Mouse (Mus musculus): ENCODE data around the gene Prlr. TPM values are rescaled to one million over a fixed set of nuclear protein-coding genes. Genes with fewer than 3 reads are reported as not detected.

Prlr gene
- total RNA-seq (2014; rRNA removed; ENCODE audit: low replicate concordance) (0.27 and 0.57 TPM in 2 replicates), polyA plus RNA-seq (2015; fragmentation: Nextera tagmentation; extraction: Ambion mirVana) (0.90 and 1.4 TPM in 2 replicates)

- DNase-seq (ENCODE audit: low spot score) (no peak), ATAC-seq (ENCODE audit: insufficient read depth, low read depth) (no peak)
Measured at GRCm38 (mm10) chr15:10177083-10177482, at the start of gene Prlr. Prlr (plus strand) TSS chr15:10177238.

GRCm38 (mm10) chr15:10133781-10134180 is 43.3 kb upstream of the Prlr start:
- DNase-seq (ENCODE audit: low spot score) (no peak), ATAC-seq (ENCODE audit: insufficient read depth, low read depth) (no peak)
- Histone ChIP-seq H3K9me3 (replicated peaks; ENCODE audit: control insufficient read depth, low read length) (no peaks in the 10 kb centered on the region), H3K27ac (ENCODE audit: low read depth) (no peak overlapping the region), H3K4me1 (ENCODE audit: control insufficient read depth, insufficient read depth) (no peaks in the 10 kb centered on the region), H3K9ac (replicated peaks; ENCODE audit: low read depth, low read length) (no peak overlapping the region), H3K36me3 (replicated peaks; ENCODE audit: control insufficient read depth, insufficient read depth, low read length) (no peaks in the 10 kb centered on the region), H3K27me3 (ENCODE audit: control insufficient read depth, insufficient read depth, low read length) (no peaks in the 10 kb centered on the region), H3K4me2 (ENCODE audit: low read depth, low read length) (no peak overlapping the region), H3K4me3 (ENCODE audit: low read depth, low read length) (no peak overlapping the region)
- TF ChIP-seq CTCF (IDR thresholded peaks at IDR 0.05; ENCODE audit: low read depth) (no peak), EP300 (IDR thresholded peaks at IDR 0.05; ENCODE audit: low read depth) (no peak)
- WGBS, result 76% methylated on average over 2 of the region's 2 CpGs

More at GRCm38 (mm10) chr15:10177083-10177482, at the start of gene Prlr:
- Histone ChIP-seq H3K36me3 (replicated peaks; ENCODE audit: control insufficient read depth, insufficient read depth, low read length) (no peaks in the 10 kb centered on the region), H3K27me3 (ENCODE audit: control insufficient read depth, insufficient read depth, low read length) (no peaks in the 10 kb centered on the region), H3K9me3 (replicated peaks; ENCODE audit: control insufficient read depth, low read length) (no peaks in the 10 kb centered on the region), H3K9ac (replicated peaks; ENCODE audit: low read depth, low read length) (peak within 1 kb of the TSS; percentile 28; the same call in 1 of the 2 replicates), H3K4me2 (ENCODE audit: low read depth, low read length) (peak within 1 kb of the TSS; percentile 70), H3K27ac (ENCODE audit: low read depth) (no peak within 1 kb of the TSS), H3K4me1 (ENCODE audit: control insufficient read depth, insufficient read depth) (peaks cover 4% of the 10 kb centered on the region; the same call in 1 of the 2 replicates), H3K4me3 (ENCODE audit: low read depth, low read length) (peak within 1 kb of the TSS; percentile 45)
- WGBS, result 2% methylated on average over 9 of the region's 9 CpGs
- TF ChIP-seq CTCF (IDR thresholded peaks at IDR 0.05; ENCODE audit: low read depth) (no peak), EP300 (IDR thresholded peaks at IDR 0.05; ENCODE audit: low read depth) (no peak)

GRCm38 (mm10) chr15:10134889-10135288 is 42.1 kb upstream of the Prlr start:
- H3K36me3 ChIP-seq (replicated peaks; ENCODE audit: control insufficient read depth, insufficient read depth, low read length), result no peaks in the 10 kb centered on the region
- no peaks in the 10 kb centered on the region for H3K9me3 ChIP-seq (replicated peaks; ENCODE audit: control insufficient read depth, low read length)
- H3K4me1 ChIP-seq (ENCODE audit: control insufficient read depth, insufficient read depth), result no peaks in the 10 kb centered on the region
- no peak overlapping the region for H3K4me2 ChIP-seq (ENCODE audit: low read depth, low read length)
- TF ChIP-seq CTCF (IDR thresholded peaks at IDR 0.05; ENCODE audit: low read depth), result no peak
- no peak for TF ChIP-seq EP300 (IDR thresholded peaks at IDR 0.05; ENCODE audit: low read depth)
- H3K27me3 ChIP-seq (ENCODE audit: control insufficient read depth, insufficient read depth, low read length), result no peaks in the 10 kb centered on the region
- H3K4me3 ChIP-seq (ENCODE audit: low read depth, low read length), result no peak overlapping the region
- no peak overlapping the region for H3K27ac ChIP-seq (ENCODE audit: low read depth)
- DNase-seq (ENCODE audit: low spot score), result no peak
- no peak overlapping the region for H3K9ac ChIP-seq (replicated peaks; ENCODE audit: low read depth, low read length)
- no peak for ATAC-seq (ENCODE audit: insufficient read depth, low read depth)
- 49% methylated on average over 4 of the region's 4 CpGs for WGBS

GRCm38 (mm10) chr15:10144520-10144919 is 32.5 kb upstream of the Prlr start:
- no peaks in the 10 kb centered on the region for H3K27me3 ChIP-seq (ENCODE audit: control insufficient read depth, insufficient read depth, low read length)
- no peak for DNase-seq (ENCODE audit: low spot score)
- H3K4me3 ChIP-seq (ENCODE audit: low read depth, low read length), result no peak overlapping the region
- no peak overlapping the region for H3K9ac ChIP-seq (replicated peaks; ENCODE audit: low read depth, low read length)
- no peak overlapping the region for H3K4me2 ChIP-seq (ENCODE audit: low read depth, low read length)
- TF ChIP-seq EP300 (IDR thresholded peaks at IDR 0.05; ENCODE audit: low read depth) (no peak), CTCF (IDR thresholded peaks at IDR 0.05; ENCODE audit: low read depth) (no peak)
- no peaks in the 10 kb centered on the region for H3K4me1 ChIP-seq (ENCODE audit: control insufficient read depth, insufficient read depth)
- 78% methylated on average over 5 of the region's 5 CpGs for WGBS
- H3K27ac ChIP-seq (ENCODE audit: low read depth), result no peak overlapping the region
- H3K36me3 ChIP-seq (replicated peaks; ENCODE audit: control insufficient read depth, insufficient read depth, low read length), result no peaks in the 10 kb centered on the region
- no peaks in the 10 kb centered on the region for H3K9me3 ChIP-seq (replicated peaks; ENCODE audit: control insufficient read depth, low read length)
- no peak for ATAC-seq (ENCODE audit: insufficient read depth, low read depth)

- Histone ChIP-seq H3K9me3 (replicated peaks; ENCODE audit: control insufficient read depth, low read length) (no peaks in the 10 kb centered on the region), H3K36me3 (replicated peaks; ENCODE audit: control insufficient read depth, insufficient read depth, low read length) (no peaks in the 10 kb centered on the region), H3K4me3 (ENCODE audit: low read depth, low read length) (no peak overlapping the region), H3K4me2 (ENCODE audit: low read depth, low read length) (no peak overlapping the region), H3K4me1 (ENCODE audit: control insufficient read depth, insufficient read depth) (no peaks in the 10 kb centered on the region), H3K27ac (ENCODE audit: low read depth) (no peak overlapping the region), H3K9ac (replicated peaks; ENCODE audit: low read depth, low read length) (no peak overlapping the region), H3K27me3 (ENCODE audit: control insufficient read depth, insufficient read depth, low read length) (no peaks in the 10 kb centered on the region)
- DNase-seq (ENCODE audit: low spot score) (no peak), ATAC-seq (ENCODE audit: insufficient read depth, low read depth) (no peak)
- WGBS, result 73% methylated on average over 4 of the region's 4 CpGs
- TF ChIP-seq EP300 (IDR thresholded peaks at IDR 0.05; ENCODE audit: low read depth), result no peak
- TF ChIP-seq CTCF (IDR thresholded peaks at IDR 0.05; ENCODE audit: low read depth), result no peak
Measured at GRCm38 (mm10) chr15:10148196-10148595, 28.8 kb upstream of the Prlr start.

GRCm38 (mm10) chr15:10160663-10161062 is 16.4 kb upstream of the Prlr start:
- Histone ChIP-seq H3K4me3 (ENCODE audit: low read depth, low read length) (no peak overlapping the region), H3K27ac (ENCODE audit: low read depth) (no peak overlapping the region), H3K36me3 (replicated peaks; ENCODE audit: control insufficient read depth, insufficient read depth, low read length) (no peaks in the 10 kb centered on the region), H3K27me3 (ENCODE audit: control insufficient read depth, insufficient read depth, low read length) (no peaks in the 10 kb centered on the region), H3K9me3 (replicated peaks; ENCODE audit: control insufficient read depth, low read length) (peaks cover 4% of the 10 kb centered on the region; the same call in 1 of the 2 replicates), H3K9ac (replicated peaks; ENCODE audit: low read depth, low read length) (no peak overlapping the region), H3K4me2 (ENCODE audit: low read depth, low read length) (no peak overlapping the region), H3K4me1 (ENCODE audit: control insufficient read depth, insufficient read depth) (no peaks in the 10 kb centered on the region)
- TF ChIP-seq EP300 (IDR thresholded peaks at IDR 0.05; ENCODE audit: low read depth), result no peak
- no peak for TF ChIP-seq CTCF (IDR thresholded peaks at IDR 0.05; ENCODE audit: low read depth)
- ATAC-seq (ENCODE audit: insufficient read depth, low read depth) (no peak), DNase-seq (ENCODE audit: low spot score) (no peak)
- WGBS, result 83% methylated on average over 2 of the region's 2 CpGs

Measured in heart, postnatal 0 days (tissue).